Mouse (Mus musculus) midbrain, embryonic 13.5 days (tissue): ENCODE measurements around the gene Vmn1r126. TPM values are rescaled to one million over a fixed set of nuclear protein-coding genes. Genes with fewer than 3 reads are reported as not detected.
"Not testable (repeated sequence)": the region's sequence is repeated elsewhere in the genome, so short reads cannot be mapped to it uniquely, and the experiment has no call there.

Experiments used
- ATAC-seq: fragments of 200-750 bp; cut with Nextera tagmentation; 2 replicates; pipeline ENCODE4 v1.8.0; 2017; ENCODE audit warnings: mild to moderate bottlenecking, moderate TSS enrichment, moderate library complexity
- H3K27ac ChIP-seq: fragments of 300-500 bp; sonication (generic); 2 replicates; pipeline ENCODE4 v1.5.1; 2015; ENCODE audit warnings: inconsistent platforms, mild to moderate bottlenecking, moderate library complexity
- H3K27me3 ChIP-seq: fragments of 300-500 bp; sonication (generic); 2 replicates; pipeline ENCODE4 v1.6.1; 2015; ENCODE audit warnings: mild to moderate bottlenecking, inconsistent platforms
- H3K36me3 ChIP-seq: fragments of 300-500 bp; sonication (generic); 2 replicates; pipeline ENCODE4 v1.6.1; 2015; ENCODE audit warnings: mild to moderate bottlenecking, inconsistent platforms
- H3K4me1 ChIP-seq: fragments of 300-500 bp; sonication (generic); replicated peaks from 2 replicates; pipeline ENCODE4 v1.6.1; 2015; ENCODE audit warnings: inconsistent platforms
- H3K4me2 ChIP-seq: fragments of 300-500 bp; sonication (generic); replicated peaks from 2 replicates; pipeline ENCODE4 v1.6.1; 2015; ENCODE audit warnings: moderate library complexity, mild to moderate bottlenecking, inconsistent platforms
- H3K4me3 ChIP-seq: fragments of 300-500 bp; sonication (generic); replicated peaks from 2 replicates; pipeline ENCODE4 v1.5.1; 2015; ENCODE audit warnings: mild to moderate bottlenecking, inconsistent platforms
- H3K9ac ChIP-seq: fragments of 300-500 bp; sonication (generic); replicated peaks from 2 replicates; pipeline ENCODE4 v1.6.1; 2015; ENCODE audit warnings: mild to moderate bottlenecking, inconsistent platforms
- H3K9me3 ChIP-seq: fragments of 300-500 bp; sonication (generic); 2 replicates; pipeline ENCODE4 v1.6.1; 2016; ENCODE audit warnings: mild to moderate bottlenecking, inconsistent platforms
- WGBS: fragments of 180-500 bp; shearing (Covaris S2); methylation state at CpG from one replicate; pipeline ENCODE4 v1.1.7; 2015; 5-methylcytosine and 5-hydroxymethylcytosine counted together
- polyA plus RNA-seq: library from polyadenylated mRNA; unstranded; fragments of >200 nt; fragmentation: Nextera tagmentation; extraction: Ambion mirVana; gene quantifications from 2 replicates; pipeline ENCODE4 v1.2.1, GENCODE M21; 2015

Gene Vmn1r126
- not detected in 2 replicates for polyA plus RNA-seq

DNA sequence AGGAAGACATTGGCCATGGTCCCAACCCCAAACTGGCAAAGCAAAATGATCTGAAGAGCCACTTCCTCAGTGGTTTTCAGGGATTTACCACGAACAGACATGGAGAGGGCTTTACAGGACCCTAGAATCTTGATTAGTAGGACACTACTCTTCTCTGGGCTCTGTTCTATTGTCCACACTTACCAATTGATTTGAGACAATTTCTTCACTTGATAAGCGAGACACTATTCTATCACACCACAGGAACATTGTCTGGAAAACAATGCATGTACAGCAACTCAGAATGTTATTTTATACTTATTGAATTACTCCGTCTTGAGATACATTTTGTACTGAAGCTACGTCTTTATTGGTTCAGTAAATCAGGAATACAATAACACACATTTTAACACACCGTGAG is at the start of gene Vmn1r126:
Vmn1r126 (minus strand) TSS at position 101 of the 400 bp plus-strand sequence.
- H3K9ac ChIP-seq, ATAC-seq, H3K4me1 ChIP-seq, H3K9me3 ChIP-seq, H3K36me3 ChIP-seq, H3K27ac ChIP-seq, H3K4me2 ChIP-seq, H3K27me3 ChIP-seq, H3K4me3 ChIP-seq: not testable (repeated sequence)
- WGBS = no CpG with 5 or more reads among the region's 5 CpGs

- H3K4me1 ChIP-seq, H3K4me3 ChIP-seq, ATAC-seq, H3K4me2 ChIP-seq, H3K36me3 ChIP-seq, H3K27me3 ChIP-seq, H3K9me3 ChIP-seq, H3K27ac ChIP-seq, H3K9ac ChIP-seq: not testable (repeated sequence)
- 87% methylated on average over 1 of the region's 1 CpGs for WGBS
Observed at GRCm38 (mm10) chr7:21349073-21349472, 47.8 kb upstream of the Vmn1r126 start, which contains the start of gene Vmn1r128. Gene Vmn1r128, plus strand, starts transcription at chr7:21349373.

- not testable (repeated sequence) for H3K4me3 ChIP-seq, ATAC-seq, H3K9me3 ChIP-seq, H3K4me2 ChIP-seq, H3K4me1 ChIP-seq, H3K36me3 ChIP-seq, H3K27me3 ChIP-seq, H3K27ac ChIP-seq, H3K9ac ChIP-seq
- no CpG with 5 or more reads among the region's 3 CpGs for WGBS
Observed at GRCm38 (mm10) chr7:21319761-21320160, 18.5 kb upstream of the Vmn1r126 start, which contains the start of gene Vmn1r127. Gene Vmn1r127, minus strand, starts transcription at chr7:21319861.

- not testable (repeated sequence) for H3K4me1 ChIP-seq, H3K27me3 ChIP-seq, H3K36me3 ChIP-seq, H3K9me3 ChIP-seq, H3K4me2 ChIP-seq, H3K4me3 ChIP-seq, H3K27ac ChIP-seq, H3K9ac ChIP-seq, ATAC-seq
- WGBS = 70% methylated on average over 3 of the region's 3 CpGs
Observed at GRCm38 (mm10) chr7:21271879-21272278, 29.4 kb downstream of the Vmn1r126 start, which contains the start of gene Vmn1r125. Gene Vmn1r125, plus strand, starts transcription at chr7:21272179.

GRCm38 (mm10) chr7:21260517-21260916 is 40.8 kb downstream of the Vmn1r126 start, which contains the start of gene Vmn1r124:
Gene Vmn1r124, minus strand, starts transcription at chr7:21260617.
- WGBS = 83% methylated on average over 4 of the region's 4 CpGs
- H3K4me3 ChIP-seq, H3K9me3 ChIP-seq, H3K4me2 ChIP-seq, H3K27ac ChIP-seq, H3K9ac ChIP-seq, H3K4me1 ChIP-seq, ATAC-seq, H3K36me3 ChIP-seq, H3K27me3 ChIP-seq: not testable (repeated sequence)

Other genes with a start within 250 kb of the Vmn1r126 start
- gene Vmn1r120, start 247.7 kb downstream of the Vmn1r126 start, polyA plus RNA-seq = not detected in 2 replicates
- not detected in 2 replicates for gene Vmn1r121, start 203.0 kb downstream of the Vmn1r126 start, polyA plus RNA-seq
- gene Vmn1r122, start 167.3 kb downstream of the Vmn1r126 start, polyA plus RNA-seq = not detected in 2 replicates
- not detected in 2 replicates for gene Vmn1r123, start 139.3 kb downstream of the Vmn1r126 start, polyA plus RNA-seq
- gene Gm5157, start 111.0 kb downstream of the Vmn1r126 start, polyA plus RNA-seq = not detected in 2 replicates
- gene Vmn1r124, start 40.9 kb downstream of the Vmn1r126 start, polyA plus RNA-seq = not detected in 2 replicates
- gene Vmn1r125, start 29.3 kb downstream of the Vmn1r126 start, polyA plus RNA-seq = not detected in 2 replicates
- not detected in 2 replicates for gene Vmn1r127, start 18.4 kb upstream of the Vmn1r126 start, polyA plus RNA-seq
- not detected in 2 replicates for gene Vmn1r128, start 47.9 kb upstream of the Vmn1r126 start, polyA plus RNA-seq
- gene Vmn1r129, start 59.8 kb upstream of the Vmn1r126 start, polyA plus RNA-seq = not detected in 2 replicates
- not detected in 2 replicates for gene Gm6882, start 131.3 kb upstream of the Vmn1r126 start, polyA plus RNA-seq
- not detected in 2 replicates for gene Vmn1r130, start 210.3 kb upstream of the Vmn1r126 start, polyA plus RNA-seq
- gene Vmn1r131, start 244.6 kb upstream of the Vmn1r126 start, polyA plus RNA-seq = not detected in 2 replicates